Mouse (Mus musculus) small intestine, adult 2 months (tissue): ENCODE data around the gene Vsnl1. TPM values are rescaled to one million over a fixed set of nuclear protein-coding genes. Genes with fewer than 3 reads are reported as not detected.

Experiments used
- H3K27ac ChIP-seq: fragments of 200-500 bp; 2 replicates; pipeline ENCODE4 v1.5.1; 2012; ENCODE audit warnings: low read depth, low read length, control low read depth, inconsistent platforms; ENCODE audit not compliant: insufficient read depth
- H3K27me3 ChIP-seq: fragments of 200-500 bp; 2 replicates; pipeline ENCODE4 v1.6.1; 2012; ENCODE audit warnings: mild to moderate bottlenecking, moderate library complexity, low read length, inconsistent platforms; ENCODE audit not compliant: control insufficient read depth, insufficient read depth
- H3K36me3 ChIP-seq: fragments of 200-500 bp; 2 replicates; pipeline ENCODE4 v1.6.1; 2012; ENCODE audit warnings: mild to moderate bottlenecking, low read length, control low read depth, inconsistent platforms; ENCODE audit not compliant: control insufficient read depth, insufficient read depth
- H3K4me1 ChIP-seq: fragments of 200-500 bp; 2 replicates; pipeline ENCODE4 v1.6.1; 2012; ENCODE audit warnings: low read length, inconsistent platforms, mixed read lengths; ENCODE audit not compliant: control insufficient read depth, insufficient read depth, insufficient read length
- H3K4me3 ChIP-seq: fragments of 200-500 bp; 2 replicates; pipeline ENCODE4 v1.5.1; 2012; ENCODE audit warnings: low read depth, mild to moderate bottlenecking, control low read depth, inconsistent platforms, low read length, moderate library complexity
- CTCF ChIP-seq: fragments of 200-500 bp; IDR thresholded peaks from 2 replicates; pipeline ENCODE4 v1.5.1; 2012; ENCODE audit warnings: low read depth, mild to moderate bottlenecking, control low read depth, inconsistent platforms, low read length, moderate library complexity, mixed read lengths; ENCODE audit not compliant: insufficient replicate concordance, insufficient read length; ENCODE audit errors: extremely low read depth
- POLR2A ChIP-seq: fragments of 200-500 bp; IDR thresholded peaks from 2 replicates; pipeline ENCODE4 v1.6.1; 2012; ENCODE audit warnings: low read depth, mild to moderate bottlenecking, control low read depth, inconsistent platforms, low read length, moderate library complexity
- WGBS: fragments of 180-500 bp; shearing (Covaris S2); methylation state at CpG from one replicate; pipeline ENCODE4 v1.1.7; 2018; 5-methylcytosine and 5-hydroxymethylcytosine counted together
- polyA plus RNA-seq: library from polyadenylated mRNA; depleted of rRNA; stranded (reverse); fragments of >200 nt; gene quantifications from 2 replicates; pipeline ENCODE4 v1.2.3, GENCODE M21; 2012

Vsnl1 gene
- polyA plus RNA-seq, 1 experiment: 0.13 TPM

- H3K4me3 ChIP-seq: no peak overlapping the region
- H3K27ac ChIP-seq: no peak overlapping the region
- no peaks in the 10 kb centered on the region for H3K4me1 ChIP-seq
- TF ChIP-seq CTCF: no peak
- no peak for TF ChIP-seq POLR2A
- no peaks in the 10 kb centered on the region; the same call in 1 of the 2 replicates for H3K27me3 ChIP-seq
- 48% methylated on average over 5 of the region's 5 CpGs for WGBS
- H3K36me3 ChIP-seq: no peaks in the 10 kb centered on the region
Measured at GRCm38 (mm10) chr12:11349870-11350269, 86.5 kb downstream of the Vsnl1 start.

DNA sequence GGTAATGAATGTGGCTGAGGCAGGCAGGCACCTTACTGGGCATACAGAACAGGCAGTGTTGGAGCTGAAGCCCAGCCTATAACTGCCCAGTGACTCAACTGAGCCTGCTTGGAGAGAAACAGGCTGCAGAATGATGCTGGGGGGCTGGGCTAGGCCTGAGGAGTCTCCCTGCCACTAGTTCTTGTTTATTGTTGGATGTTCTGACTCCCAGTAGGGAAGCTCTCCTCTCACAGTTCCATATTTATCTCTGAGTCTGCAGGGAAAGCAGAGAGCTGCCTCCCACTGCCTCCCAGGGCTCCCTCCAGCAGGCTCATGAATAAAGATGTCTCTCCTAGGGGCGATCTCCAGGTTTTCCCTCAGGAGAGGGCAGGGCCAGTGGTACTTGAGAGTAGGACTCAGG is 88.0 kb downstream of the Vsnl1 start:
- no peak overlapping the region for H3K27ac ChIP-seq
- TF ChIP-seq POLR2A: no peak
- TF ChIP-seq CTCF: no peak
- 38% methylated on average over 1 of the region's 1 CpGs for WGBS
- H3K27me3 ChIP-seq: no peaks in the 10 kb centered on the region
- no peaks in the 10 kb centered on the region for H3K36me3 ChIP-seq
- no peak overlapping the region for H3K4me3 ChIP-seq
- no peaks in the 10 kb centered on the region for H3K4me1 ChIP-seq

DNA sequence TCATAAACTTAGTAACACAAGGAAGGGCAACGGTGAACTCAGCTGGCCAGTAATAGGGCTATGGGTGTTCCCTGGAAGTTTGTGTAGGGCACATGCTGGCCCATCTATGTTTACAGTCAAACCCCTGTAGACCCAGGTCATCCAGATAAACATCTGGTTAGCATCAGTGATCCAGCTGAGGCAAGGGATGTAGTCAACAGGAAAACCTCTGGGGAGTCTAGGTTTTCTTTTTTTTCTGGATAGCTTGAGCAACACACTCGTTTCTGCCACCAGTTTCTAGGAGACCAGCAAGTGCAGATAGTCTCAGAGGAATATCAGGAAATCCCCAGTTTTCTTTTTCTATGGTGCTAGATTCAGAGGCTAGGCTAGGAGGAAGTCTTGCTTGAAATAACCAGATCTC is 90.5 kb downstream of the Vsnl1 start:
- TF ChIP-seq CTCF: no peak
- TF ChIP-seq POLR2A: no peak
- Histone ChIP-seq H3K4me3 (no peak overlapping the region), H3K4me1 (no peaks in the 10 kb centered on the region), H3K27me3 (no peaks in the 10 kb centered on the region), H3K36me3 (no peaks in the 10 kb centered on the region), H3K27ac (no peak overlapping the region)
- WGBS: 40% methylated on average over 2 of the region's 2 CpGs

- TF ChIP-seq POLR2A: no peak
- TF ChIP-seq CTCF: no peak
- 59% methylated on average over 6 of the region's 6 CpGs for WGBS
- Histone ChIP-seq H3K4me3 (no peak overlapping the region), H3K4me1 (no peaks in the 10 kb centered on the region), H3K27ac (no peak overlapping the region), H3K27me3 (no peaks in the 10 kb centered on the region), H3K36me3 (no peaks in the 10 kb centered on the region)
Measured at GRCm38 (mm10) chr12:11342020-11342600, 94.3 kb downstream of the Vsnl1 start.

GRCm38 (mm10) chr12:11338251-11338650 is 98.2 kb downstream of the Vsnl1 start:
- Histone ChIP-seq H3K4me3 (no peak overlapping the region), H3K27me3 (no peaks in the 10 kb centered on the region), H3K27ac (no peak overlapping the region), H3K4me1 (no peaks in the 10 kb centered on the region), H3K36me3 (no peaks in the 10 kb centered on the region)
- 87% methylated on average over 2 of the region's 2 CpGs for WGBS
- TF ChIP-seq CTCF (no peak), POLR2A (no peak)

DNA sequence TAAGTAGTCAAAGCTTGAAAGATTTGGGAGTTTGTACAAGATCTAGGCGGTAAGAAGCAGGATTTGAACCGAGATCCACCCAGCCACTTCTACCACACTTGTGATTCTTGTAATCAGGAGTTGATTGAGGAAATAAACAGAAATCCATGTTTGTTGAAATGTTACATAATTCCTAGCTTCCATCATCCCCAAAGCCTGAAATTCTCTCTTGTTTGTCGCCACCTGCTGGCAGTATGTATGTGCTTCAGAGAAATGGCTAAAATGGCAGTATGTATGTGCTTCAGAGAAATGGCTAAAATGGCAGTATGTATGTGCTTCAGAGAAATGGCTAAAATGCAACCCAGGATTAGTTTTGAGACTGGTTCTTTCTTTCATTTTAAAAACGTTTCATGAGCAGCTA is 99.6 kb downstream of the Vsnl1 start:
- Histone ChIP-seq H3K36me3 (no peaks in the 10 kb centered on the region), H3K4me1 (no peaks in the 10 kb centered on the region), H3K27ac (no peak overlapping the region), H3K4me3 (no peak overlapping the region), H3K27me3 (no peaks in the 10 kb centered on the region)
- TF ChIP-seq CTCF: no peak
- TF ChIP-seq POLR2A: no peak
- WGBS: 30% methylated on average over 4 of the region's 4 CpGs

DNA sequence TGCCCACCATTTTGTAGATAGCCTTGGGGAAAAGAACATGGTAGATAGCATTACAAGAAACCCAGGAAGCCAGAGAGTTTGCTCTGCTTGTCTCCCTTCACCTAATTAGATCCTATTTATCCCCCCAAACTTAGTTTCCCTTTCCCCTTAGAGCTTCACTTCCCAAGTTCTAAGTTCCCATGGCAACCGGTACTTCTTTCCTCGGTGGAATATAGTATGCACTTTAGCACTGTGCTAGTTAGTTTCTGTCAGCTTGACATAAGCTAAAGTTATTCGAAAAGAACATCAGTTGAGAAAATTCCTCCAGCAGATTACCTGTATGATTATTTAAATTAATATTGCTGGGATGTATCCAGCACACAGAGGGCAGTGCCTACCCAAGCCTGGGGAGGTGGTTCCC is 109.9 kb downstream of the Vsnl1 start:
- H3K4me3 ChIP-seq: no peak overlapping the region
- no peaks in the 10 kb centered on the region for H3K27me3 ChIP-seq
- no peaks in the 10 kb centered on the region for H3K36me3 ChIP-seq
- no peak overlapping the region for H3K27ac ChIP-seq
- H3K4me1 ChIP-seq: no peaks in the 10 kb centered on the region
- WGBS: 80% methylated on average over 3 of the region's 3 CpGs
- no peak for TF ChIP-seq POLR2A
- no peak for TF ChIP-seq CTCF

DNA sequence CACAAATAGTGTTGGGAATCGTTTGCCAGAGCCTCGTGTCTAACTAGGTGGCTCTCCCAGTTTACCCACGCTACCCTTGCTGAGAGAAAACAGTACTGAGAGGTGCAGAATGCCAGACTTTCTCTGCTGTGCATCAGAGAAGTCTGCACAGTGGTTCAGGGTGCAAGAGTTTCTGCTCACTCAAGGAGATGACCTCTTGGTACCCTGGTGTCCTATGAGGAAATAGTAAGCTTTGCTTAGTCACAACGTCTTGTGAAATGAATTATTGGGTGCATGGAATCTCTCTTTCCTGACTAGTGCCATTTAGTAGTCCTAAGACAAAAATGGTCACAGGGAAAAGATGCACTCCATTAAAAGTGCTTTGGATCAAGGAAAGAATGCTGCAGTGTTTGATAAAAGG is 111.9 kb downstream of the Vsnl1 start:
- WGBS: 36% methylated on average over 4 of the region's 4 CpGs
- H3K4me1 ChIP-seq: no peaks in the 10 kb centered on the region
- no peak overlapping the region for H3K4me3 ChIP-seq
- no peaks in the 10 kb centered on the region for H3K27me3 ChIP-seq
- H3K36me3 ChIP-seq: no peaks in the 10 kb centered on the region
- no peak overlapping the region for H3K27ac ChIP-seq
- TF ChIP-seq CTCF: no peak
- no peak for TF ChIP-seq POLR2A
